Mouse (Mus musculus) neural tube, embryonic 13.5 days (tissue): ENCODE measurements at regions not wholly inside any gene's neighbourhood (a gene's known extent, or its start where the extent isn't known, plus 50 kb on each side); places are given as distances from the start of the nearest gene placed in this dataset.

Experiments used
- ATAC-seq: fragments of 200-750 bp; cut with Nextera tagmentation; 2 replicates; pipeline ENCODE4 v1.8.0; 2017; ENCODE audit warnings: low read depth, mild to moderate bottlenecking, moderate TSS enrichment, moderate library complexity
- H3K27ac ChIP-seq: fragments of 300-500 bp; sonication (generic); replicated peaks from 2 replicates; pipeline ENCODE4 v1.5.1; 2015; ENCODE audit warnings: moderate library complexity, mild to moderate bottlenecking, inconsistent platforms
- H3K27me3 ChIP-seq: fragments of 300-500 bp; sonication (generic); 2 replicates; pipeline ENCODE4 v1.6.1; 2015; ENCODE audit warnings: mild to moderate bottlenecking, inconsistent platforms
- H3K36me3 ChIP-seq: fragments of 300-500 bp; sonication (generic); 2 replicates; pipeline ENCODE4 v1.6.1; 2015; ENCODE audit warnings: mild to moderate bottlenecking, inconsistent platforms
- H3K4me1 ChIP-seq: fragments of 300-500 bp; sonication (generic); replicated peaks from 2 replicates; pipeline ENCODE4 v1.6.1; 2015; ENCODE audit warnings: inconsistent platforms
- H3K4me2 ChIP-seq: fragments of 300-500 bp; sonication (generic); 2 replicates; pipeline ENCODE4 v1.6.1; 2015; ENCODE audit warnings: inconsistent platforms, mild to moderate bottlenecking, moderate library complexity
- H3K4me3 ChIP-seq: fragments of 300-500 bp; sonication (generic); 2 replicates; pipeline ENCODE4 v1.5.1; 2015; ENCODE audit warnings: mild to moderate bottlenecking, inconsistent platforms
- H3K9ac ChIP-seq: fragments of 300-500 bp; sonication (generic); 2 replicates; pipeline ENCODE4 v1.6.1; 2015; ENCODE audit warnings: moderate library complexity, mild to moderate bottlenecking, inconsistent platforms
- H3K9me3 ChIP-seq: fragments of 300-500 bp; sonication (generic); 2 replicates; pipeline ENCODE4 v1.6.1; 2016; ENCODE audit warnings: inconsistent platforms
- whole genome bisulfite sequencing: fragments of 180-500 bp; shearing (Covaris S2); methylation state at CpG from one replicate; pipeline ENCODE4 v1.1.7; 2015; 5-methylcytosine and 5-hydroxymethylcytosine counted together

DNA sequence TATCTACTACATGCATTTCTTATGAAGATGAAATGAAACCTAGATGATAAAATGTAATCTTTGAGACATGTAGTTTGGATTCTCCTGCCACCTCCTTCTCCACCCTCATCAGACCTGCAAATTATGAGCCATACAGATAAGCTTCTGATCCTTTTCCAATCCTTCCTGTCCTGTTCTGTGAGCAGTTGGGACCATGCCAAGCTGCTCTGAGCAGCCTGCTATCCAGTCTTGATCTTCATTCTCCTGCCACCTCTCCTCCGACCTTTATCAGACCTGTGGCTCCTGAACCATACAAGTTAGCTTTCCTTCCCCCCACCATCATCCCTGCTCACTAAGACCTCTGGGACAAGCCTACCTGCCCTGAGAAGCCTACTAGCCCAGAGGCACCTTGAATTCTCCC lies 689.8 kb upstream of the Map3k7 start:
- H3K9me3 ChIP-seq = no peaks in the 10 kb centered on the region
- no peak overlapping the region for H3K4me3 ChIP-seq
- H3K9ac ChIP-seq = no peak overlapping the region
- no peak overlapping the region for H3K4me2 ChIP-seq
- no peaks in the 10 kb centered on the region for H3K27me3 ChIP-seq
- no peaks in the 10 kb centered on the region for H3K4me1 ChIP-seq
- H3K27ac ChIP-seq = no peak overlapping the region
- no peak for ATAC-seq
- 90% methylated on average over 1 of the region's 1 CpGs for WGBS
- no peaks in the 10 kb centered on the region for H3K36me3 ChIP-seq

DNA sequence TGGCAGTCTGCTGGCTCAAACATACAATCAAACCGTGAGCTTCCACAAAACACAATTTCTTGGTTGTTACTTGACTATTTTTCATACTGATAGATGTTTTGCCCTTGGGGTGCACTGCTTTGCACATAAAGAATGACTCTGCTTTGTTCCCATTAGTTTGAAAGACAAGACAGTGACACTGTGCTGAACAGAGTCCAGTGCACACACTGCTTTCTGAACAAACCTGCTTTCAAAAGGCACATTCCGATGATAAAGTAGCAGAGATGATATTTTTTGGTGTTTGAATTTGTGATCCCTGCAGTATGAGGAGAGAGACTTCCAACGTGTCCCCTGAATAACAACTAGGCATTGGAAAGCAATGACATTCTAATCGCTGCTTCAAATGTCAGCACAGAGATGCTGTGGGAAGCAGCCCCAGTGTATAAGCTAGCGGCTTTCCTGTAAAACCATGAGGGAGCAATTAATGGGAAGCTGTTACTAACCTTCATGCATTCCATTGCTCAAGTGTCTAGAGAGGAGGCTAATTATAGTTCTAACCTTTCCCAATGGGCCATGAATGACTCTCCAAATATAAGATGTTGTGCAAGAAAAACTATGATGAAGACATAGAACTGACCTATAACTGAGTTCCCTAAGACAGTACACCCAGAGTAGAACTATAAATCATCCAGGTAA lies 673.5 kb upstream of the Map3k7 start:
- no peak overlapping the region for H3K4me3 ChIP-seq
- H3K27me3 ChIP-seq = no peaks in the 10 kb centered on the region
- H3K36me3 ChIP-seq = no peaks in the 10 kb centered on the region
- H3K9ac ChIP-seq = no peak overlapping the region
- H3K27ac ChIP-seq = no peak overlapping the region
- peak overlapping the region; percentile 13; the same call in 1 of the 2 replicates for H3K4me2 ChIP-seq
- peaks cover 10% of the 10 kb centered on the region for H3K4me1 ChIP-seq
- ATAC-seq = peak; percentile 43; the same call in 1 of the 2 replicates
- no peaks in the 10 kb centered on the region for H3K9me3 ChIP-seq
- 20% methylated on average over 5 of the region's 5 CpGs for WGBS

DNA sequence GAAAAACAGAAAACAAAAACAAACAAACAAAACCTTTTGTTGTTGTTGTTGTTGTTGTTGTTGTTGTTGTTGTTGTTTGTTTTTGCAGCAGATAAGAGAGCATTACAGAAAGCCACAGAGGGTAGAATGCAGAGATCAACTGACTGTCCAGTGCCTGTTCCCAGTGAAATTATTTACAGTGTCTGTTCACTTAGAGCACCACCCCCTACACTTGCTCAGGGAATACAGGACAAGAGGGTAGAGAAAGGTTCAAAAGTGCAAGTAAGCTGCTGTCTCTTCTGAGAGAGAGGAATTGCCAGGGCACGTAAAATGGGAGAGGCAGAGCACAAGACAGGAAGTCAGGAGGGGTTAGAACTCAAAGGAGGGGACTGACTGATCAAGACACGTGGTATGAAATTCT lies 670.1 kb upstream of the Map3k7 start:
- H3K4me3 ChIP-seq = no peak overlapping the region
- no peak overlapping the region for H3K27ac ChIP-seq
- WGBS = 59% methylated on average over 2 of the region's 2 CpGs
- ATAC-seq = no peak
- no peaks in the 10 kb centered on the region for H3K36me3 ChIP-seq
- H3K9ac ChIP-seq = no peak overlapping the region
- H3K9me3 ChIP-seq = no peaks in the 10 kb centered on the region
- no peaks in the 10 kb centered on the region for H3K27me3 ChIP-seq
- peaks cover 10% of the 10 kb centered on the region for H3K4me1 ChIP-seq
- H3K4me2 ChIP-seq = no peak overlapping the region

DNA sequence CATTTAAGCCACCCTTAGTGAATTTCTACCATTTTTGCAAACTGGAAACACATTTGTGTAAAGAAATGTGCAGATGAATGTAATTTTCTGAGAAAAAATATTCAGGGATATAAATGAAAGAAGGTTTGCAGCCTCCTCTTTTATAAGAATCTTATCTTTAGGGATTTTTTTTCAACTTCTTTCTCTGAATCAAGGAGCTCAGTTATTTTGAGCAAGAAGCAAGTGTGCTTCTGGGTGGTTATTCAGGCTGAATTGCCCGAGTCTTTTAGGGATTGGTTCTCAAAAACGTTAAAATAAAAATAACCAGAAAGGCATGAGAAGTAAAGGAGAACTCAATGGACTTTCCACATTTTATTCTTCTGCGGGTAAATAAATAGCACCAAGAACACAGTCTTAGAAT lies 666.0 kb upstream of the Map3k7 start:
- no peak for ATAC-seq
- Histone ChIP-seq H3K9me3 (no peaks in the 10 kb centered on the region), H3K27ac (no peak overlapping the region), H3K9ac (no peak overlapping the region), H3K27me3 (no peaks in the 10 kb centered on the region), H3K4me3 (no peak overlapping the region), H3K36me3 (no peaks in the 10 kb centered on the region), H3K4me2 (no peak overlapping the region), H3K4me1 (no peaks in the 10 kb centered on the region)
- WGBS = 88% methylated on average over 3 of the region's 3 CpGs

DNA sequence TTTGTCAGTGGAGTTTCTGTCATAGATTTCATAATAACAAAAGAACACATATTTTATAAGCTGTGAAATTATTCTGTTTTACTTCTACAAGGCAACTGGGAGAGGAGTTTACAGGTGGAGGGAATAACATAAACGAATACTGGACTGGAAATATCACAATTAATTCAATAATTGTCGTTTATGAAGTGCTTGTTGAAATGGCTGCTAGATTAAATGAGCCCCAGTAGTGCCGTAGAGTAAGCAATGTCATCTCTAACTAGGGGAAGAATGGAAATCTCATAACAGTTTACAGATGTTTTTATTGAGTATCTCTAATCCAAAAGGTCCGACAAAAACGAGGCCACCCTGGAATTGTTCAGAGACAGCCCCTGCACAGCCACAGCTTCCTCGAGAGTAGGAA lies 644.6 kb upstream of the Map3k7 start:
- H3K36me3 ChIP-seq = no peaks in the 10 kb centered on the region
- no peak overlapping the region for H3K4me3 ChIP-seq
- WGBS = 66% methylated on average over 6 of the region's 6 CpGs
- no peak overlapping the region for H3K9ac ChIP-seq
- H3K27ac ChIP-seq = no peak overlapping the region
- no peak for ATAC-seq
- no peaks in the 10 kb centered on the region; the same call in 1 of the 2 replicates for H3K4me1 ChIP-seq
- no peaks in the 10 kb centered on the region for H3K9me3 ChIP-seq
- no peaks in the 10 kb centered on the region for H3K27me3 ChIP-seq
- H3K4me2 ChIP-seq = no peak overlapping the region

DNA sequence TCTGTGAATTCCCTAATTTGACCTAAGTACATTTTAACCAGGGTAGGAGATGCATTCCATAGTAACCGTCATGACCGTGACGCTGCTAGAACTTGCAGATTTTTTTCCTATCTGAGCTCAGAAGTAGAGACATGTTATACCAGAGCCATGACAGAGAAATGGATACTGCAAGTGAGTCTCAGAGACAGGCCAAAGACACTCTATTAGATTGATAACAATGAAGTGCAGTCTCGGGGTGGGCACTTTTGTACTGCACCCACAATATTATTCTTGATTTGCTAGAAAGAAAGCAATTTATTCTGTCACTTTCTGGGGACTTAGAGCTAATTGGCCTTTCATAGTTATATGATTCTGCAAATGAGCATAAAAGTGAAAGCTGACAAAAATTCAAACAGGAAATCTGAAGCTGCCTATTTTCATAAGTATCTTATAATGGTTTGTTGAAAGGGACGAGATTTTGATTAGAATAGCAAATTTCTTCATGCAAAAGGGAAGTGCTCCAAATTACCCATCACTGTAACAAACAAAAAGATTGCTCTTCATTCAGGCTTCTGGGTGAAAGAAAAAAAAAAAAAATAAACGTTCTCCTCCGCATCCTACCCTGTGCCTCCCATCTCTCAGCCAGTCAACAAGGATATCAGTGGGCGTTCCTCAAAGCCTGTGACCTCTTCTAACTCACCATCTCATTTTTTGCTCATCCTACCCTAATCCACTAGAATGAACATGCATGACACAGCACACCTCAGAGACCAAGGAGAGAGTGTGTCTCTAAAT lies 643.0 kb upstream of the Map3k7 start:
- H3K9ac ChIP-seq = no peak overlapping the region
- no peaks in the 10 kb centered on the region for H3K36me3 ChIP-seq
- no peaks in the 10 kb centered on the region; the same call in 1 of the 2 replicates for H3K4me1 ChIP-seq
- H3K4me3 ChIP-seq = no peak overlapping the region
- no peaks in the 10 kb centered on the region for H3K27me3 ChIP-seq
- H3K4me2 ChIP-seq = no peak overlapping the region
- 78% methylated on average over 8 of the region's 8 CpGs for WGBS
- no peak for ATAC-seq
- H3K9me3 ChIP-seq = no peaks in the 10 kb centered on the region
- no peak overlapping the region for H3K27ac ChIP-seq

DNA sequence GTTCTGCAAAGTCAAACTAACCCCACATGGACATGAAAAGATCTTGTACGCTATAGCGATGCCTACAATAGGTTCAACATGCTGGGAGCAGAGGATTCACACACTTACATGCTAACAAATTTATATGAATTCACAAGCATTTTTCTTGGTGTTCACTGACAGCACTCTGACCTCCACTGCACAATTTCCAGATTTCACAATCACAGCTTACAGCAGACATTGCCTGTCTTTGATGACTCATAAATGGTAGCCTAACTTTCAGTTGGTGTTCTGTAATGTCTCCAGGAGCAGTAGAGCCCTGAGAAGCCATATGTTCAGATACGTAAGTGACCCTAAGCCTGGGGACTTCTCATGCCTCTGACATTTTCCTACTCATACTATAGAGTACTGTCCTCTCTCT lies 640.1 kb upstream of the Map3k7 start:
- no peaks in the 10 kb centered on the region for H3K9me3 ChIP-seq
- H3K9ac ChIP-seq = no peak overlapping the region
- H3K4me2 ChIP-seq = no peak overlapping the region
- ATAC-seq = no peak
- no peak overlapping the region for H3K4me3 ChIP-seq
- no peaks in the 10 kb centered on the region; the same call in 1 of the 2 replicates for H3K4me1 ChIP-seq
- no peaks in the 10 kb centered on the region for H3K27me3 ChIP-seq
- H3K27ac ChIP-seq = no peak overlapping the region
- 92% methylated on average over 3 of the region's 3 CpGs for WGBS
- H3K36me3 ChIP-seq = no peaks in the 10 kb centered on the region

DNA sequence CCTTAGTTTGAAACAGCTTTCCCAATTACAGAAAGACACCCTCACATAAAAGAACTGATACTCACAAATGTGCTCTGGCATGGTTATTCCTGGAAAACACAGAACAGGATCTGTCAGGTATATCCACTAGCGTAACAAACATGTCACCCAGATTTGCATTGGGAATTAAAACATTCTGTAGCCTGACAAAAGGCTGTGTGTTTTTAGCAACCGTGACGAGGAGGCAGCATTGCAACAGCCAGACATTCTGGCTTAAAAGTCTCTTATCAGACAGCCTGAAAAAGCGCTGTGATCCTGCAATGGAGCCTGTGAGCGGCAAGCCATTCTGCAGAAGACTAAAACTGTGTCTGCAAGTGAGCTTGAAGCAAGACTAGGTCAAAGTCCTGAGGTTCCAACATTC lies 635.1 kb upstream of the Map3k7 start:
- Histone ChIP-seq H3K4me2 (no peak overlapping the region), H3K27me3 (no peaks in the 10 kb centered on the region), H3K36me3 (no peaks in the 10 kb centered on the region), H3K27ac (no peak overlapping the region), H3K9me3 (no peaks in the 10 kb centered on the region), H3K4me3 (no peak overlapping the region), H3K4me1 (peaks cover 3% of the 10 kb centered on the region; the same call in 1 of the 2 replicates), H3K9ac (no peak overlapping the region)
- 61% methylated on average over 5 of the region's 5 CpGs for WGBS
- no peak for ATAC-seq

DNA sequence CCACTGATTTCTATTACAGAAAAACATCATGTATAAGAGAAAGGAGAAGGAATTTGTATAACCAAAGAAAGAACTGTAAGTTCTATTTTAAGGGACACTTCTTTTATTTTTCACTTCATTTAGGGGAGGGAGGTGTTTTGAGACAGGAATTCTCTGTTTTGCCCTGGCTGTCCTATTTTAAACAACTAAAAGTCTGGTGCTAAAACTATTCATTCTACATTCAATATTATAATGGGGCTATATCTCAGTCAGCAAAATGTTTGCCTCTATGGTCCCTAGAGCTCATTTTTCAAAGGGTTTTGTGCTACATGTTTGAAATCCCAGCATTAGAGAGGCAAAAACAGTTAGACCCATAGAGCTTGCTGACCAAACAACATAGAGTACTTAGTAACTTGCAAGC lies 632.8 kb upstream of the Map3k7 start:
- Histone ChIP-seq H3K4me2 (no peak overlapping the region), H3K27me3 (no peaks in the 10 kb centered on the region), H3K4me3 (no peak overlapping the region), H3K4me1 (peaks cover 3% of the 10 kb centered on the region; the same call in 1 of the 2 replicates), H3K9me3 (no peaks in the 10 kb centered on the region), H3K9ac (no peak overlapping the region), H3K36me3 (no peaks in the 10 kb centered on the region), H3K27ac (no peak overlapping the region)
- no peak for ATAC-seq

DNA sequence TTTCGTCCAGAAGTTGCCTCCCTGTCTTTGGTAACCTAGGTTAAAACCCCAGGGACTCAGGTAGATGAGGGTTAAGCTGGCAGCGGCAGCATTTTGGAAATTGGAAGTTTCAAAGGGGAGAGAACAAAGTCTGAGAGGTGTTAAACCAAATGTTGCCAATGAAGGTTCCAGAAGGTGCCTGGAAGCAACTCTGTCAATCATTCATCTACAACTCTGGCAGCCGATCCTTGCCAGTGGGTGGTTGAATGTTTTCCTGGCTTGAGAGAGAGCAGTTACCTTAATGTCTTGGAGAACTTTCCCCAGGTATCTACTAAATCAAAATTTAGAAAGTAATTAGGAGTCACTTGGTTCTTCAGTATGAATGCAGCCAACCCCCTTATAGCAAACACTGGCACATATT lies 628.2 kb upstream of the Map3k7 start:
- ATAC-seq = no peak
- Histone ChIP-seq H3K27me3 (no peaks in the 10 kb centered on the region), H3K9me3 (no peaks in the 10 kb centered on the region), H3K4me3 (no peak overlapping the region), H3K4me1 (peaks cover 14% of the 10 kb centered on the region), H3K36me3 (no peaks in the 10 kb centered on the region), H3K27ac (no peak overlapping the region), H3K4me2 (no peak overlapping the region), H3K9ac (no peak overlapping the region)
- 83% methylated on average over 3 of the region's 3 CpGs for WGBS

DNA sequence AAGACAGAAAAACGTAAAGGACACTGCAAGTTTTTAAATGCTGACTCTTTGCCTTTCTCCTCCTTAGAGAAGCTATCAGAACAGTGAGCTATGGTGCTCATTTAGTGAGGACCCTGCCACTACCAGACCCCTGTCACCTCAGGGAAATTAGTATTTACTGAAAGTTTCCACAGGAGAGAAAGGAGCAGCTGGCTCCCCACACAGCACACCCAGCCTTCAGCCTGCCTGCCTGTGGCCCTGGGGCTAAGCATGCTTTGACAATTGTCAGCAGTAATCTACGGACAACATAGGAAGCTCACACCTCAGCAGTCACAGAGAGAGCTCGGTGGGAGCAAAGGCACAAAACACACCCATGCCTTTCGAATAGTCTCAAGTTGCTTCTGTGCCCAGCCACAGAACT lies 625.9 kb upstream of the Map3k7 start:
- H3K9me3 ChIP-seq = no peaks in the 10 kb centered on the region
- no peaks in the 10 kb centered on the region for H3K27me3 ChIP-seq
- no peaks in the 10 kb centered on the region for H3K36me3 ChIP-seq
- H3K4me3 ChIP-seq = no peak overlapping the region
- no peak overlapping the region for H3K27ac ChIP-seq
- no peak overlapping the region for H3K9ac ChIP-seq
- ATAC-seq = peak; percentile 59; the same call in 1 of the 2 replicates
- H3K4me1 ChIP-seq = peaks cover 14% of the 10 kb centered on the region
- no peak overlapping the region for H3K4me2 ChIP-seq
- WGBS = 37% methylated on average over 4 of the region's 4 CpGs

DNA sequence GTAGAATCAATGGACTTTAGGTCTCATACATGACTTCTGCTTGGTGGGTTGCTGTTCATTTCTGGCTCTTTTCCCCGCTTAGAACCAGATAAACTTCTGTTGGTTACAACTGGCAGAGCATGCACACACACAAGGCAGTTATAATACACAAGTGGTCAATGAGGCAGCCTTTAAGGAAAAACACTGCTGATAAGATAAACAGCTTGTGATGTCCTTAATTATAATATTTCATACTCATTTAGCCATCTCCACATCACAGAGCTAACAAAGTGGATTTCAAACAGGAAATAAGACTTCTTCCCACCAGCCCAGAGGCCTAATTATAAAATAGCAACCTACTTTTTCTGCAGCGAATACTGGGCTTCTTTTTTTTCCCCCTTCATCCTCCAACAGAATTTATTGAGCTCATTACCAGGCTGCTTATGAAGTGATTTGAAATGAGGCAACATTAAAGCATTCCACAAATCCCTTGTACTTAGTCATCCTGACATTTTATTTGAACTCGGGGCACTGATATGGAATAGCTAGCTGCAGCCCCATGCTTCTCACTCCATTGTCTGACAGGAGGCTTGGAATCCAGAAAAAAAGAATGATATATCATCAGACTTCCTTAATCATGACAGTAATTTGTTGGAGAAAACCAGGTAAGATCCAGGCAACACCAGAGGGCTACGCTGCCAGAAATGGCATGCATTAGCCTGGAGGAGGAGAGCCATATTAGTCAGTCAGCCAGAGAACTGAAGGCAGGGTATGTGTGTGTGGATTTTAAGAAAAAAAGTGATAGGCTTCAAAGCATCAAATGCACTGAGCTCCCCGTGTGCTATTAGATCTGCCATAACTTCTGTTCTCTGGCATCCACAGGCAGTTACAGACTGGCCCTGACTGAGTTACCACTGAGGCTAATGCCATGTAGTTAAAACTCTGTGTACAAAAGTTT lies 620.3 kb upstream of the Map3k7 start:
- Histone ChIP-seq H3K4me1 (no peaks in the 10 kb centered on the region; the same call in 1 of the 2 replicates), H3K9ac (no peak overlapping the region), H3K4me2 (no peak overlapping the region), H3K4me3 (no peak overlapping the region), H3K27me3 (no peaks in the 10 kb centered on the region), H3K27ac (no peak overlapping the region), H3K36me3 (no peaks in the 10 kb centered on the region), H3K9me3 (no peaks in the 10 kb centered on the region)
- no peak for ATAC-seq
- 55% methylated on average over 5 of the region's 5 CpGs for WGBS
